Mouse (Mus musculus) neural tube, embryonic 15.5 days (tissue): ENCODE results near the gene F11r. TPM values are rescaled to one million over a fixed set of nuclear protein-coding genes. Genes with fewer than 3 reads are reported as not detected.

Experiments
- ATAC-seq: fragments of 200-750 bp; cut with Nextera tagmentation; 2 replicates; pipeline ENCODE4 v1.8.0; 2017; ENCODE audit warnings: mild to moderate bottlenecking, moderate TSS enrichment, moderate library complexity; ENCODE audit not compliant: low FRiP score
- H3K27ac ChIP-seq: fragments of 300-500 bp; sonication (generic); replicated peaks from 2 replicates; pipeline ENCODE4 v1.5.1; 2015; ENCODE audit warnings: mild to moderate bottlenecking, inconsistent platforms
- H3K27me3 ChIP-seq: fragments of 300-500 bp; sonication (generic); replicated peaks from 2 replicates; pipeline ENCODE4 v1.6.1; 2015; ENCODE audit warnings: inconsistent platforms
- H3K36me3 ChIP-seq: fragments of 300-500 bp; sonication (generic); 2 replicates; pipeline ENCODE4 v1.6.1; 2015; ENCODE audit warnings: inconsistent platforms
- H3K4me1 ChIP-seq: fragments of 300-500 bp; sonication (generic); 2 replicates; pipeline ENCODE4 v1.6.1; 2015; ENCODE audit warnings: inconsistent platforms
- H3K4me2 ChIP-seq: fragments of 300-500 bp; sonication (generic); 2 replicates; pipeline ENCODE4 v1.6.1; 2015; ENCODE audit warnings: inconsistent platforms, mild to moderate bottlenecking, moderate library complexity
- H3K4me3 ChIP-seq: fragments of 300-500 bp; sonication (generic); replicated peaks from 2 replicates; pipeline ENCODE4 v1.5.1; 2015; ENCODE audit warnings: mild to moderate bottlenecking, inconsistent platforms
- H3K9ac ChIP-seq: fragments of 300-500 bp; sonication (generic); replicated peaks from 2 replicates; pipeline ENCODE4 v1.6.1; 2015; ENCODE audit warnings: mild to moderate bottlenecking, inconsistent platforms
- H3K9me3 ChIP-seq: fragments of 300-500 bp; sonication (generic); replicated peaks from 2 replicates; pipeline ENCODE4 v1.6.1; 2016; ENCODE audit warnings: inconsistent platforms
- WGBS: fragments of 180-500 bp; shearing (Covaris S2); methylation state at CpG from one replicate; pipeline ENCODE4 v1.1.7; 2015; ENCODE audit warnings: mixed read lengths; 5-methylcytosine and 5-hydroxymethylcytosine counted together
- polyA plus RNA-seq: library from polyadenylated mRNA; unstranded; fragments of >200 nt; fragmentation: Nextera tagmentation; extraction: Ambion mirVana; gene quantifications from 2 replicates; pipeline ENCODE4 v1.2.1, GENCODE M21; 2015

The F11r gene
- polyA plus RNA-seq, 1 experiment from 2014 or later = 11.8 TPM

DNA sequence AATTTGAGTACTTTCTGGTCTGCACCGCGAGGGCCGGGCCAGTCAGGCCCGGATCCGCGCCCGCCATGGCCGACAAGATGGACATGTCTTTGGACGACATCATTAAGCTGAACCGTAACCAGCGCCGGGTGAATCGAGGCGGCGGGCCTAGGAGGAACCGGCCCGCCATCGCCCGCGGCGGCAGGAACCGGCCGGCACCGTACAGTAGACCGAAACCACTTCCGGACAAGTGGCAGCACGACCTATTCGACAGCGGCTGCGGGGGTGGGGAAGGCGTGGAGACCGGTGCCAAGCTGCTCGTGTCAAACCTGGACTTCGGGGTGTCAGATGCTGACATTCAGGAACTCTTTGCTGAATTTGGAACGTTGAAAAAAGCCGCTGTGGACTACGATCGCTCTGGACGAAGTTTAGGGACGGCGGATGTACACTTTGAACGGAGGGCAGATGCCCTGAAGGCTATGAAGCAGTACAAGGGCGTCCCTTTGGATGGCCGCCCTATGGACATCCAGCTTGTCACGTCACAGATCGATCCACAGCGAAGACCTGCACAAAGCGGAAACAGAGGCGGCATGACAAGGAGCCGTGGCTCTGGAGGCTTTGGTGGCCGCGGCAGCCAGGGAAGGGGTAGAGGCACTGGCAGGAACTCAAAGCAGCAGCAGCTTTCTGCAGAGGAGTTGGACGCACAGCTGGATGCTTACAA lies 66.4 kb downstream of the F11r start:
- Histone ChIP-seq H3K4me1 (peaks cover 17% of the 10 kb centered on the region), H3K4me2 (peak overlapping the region; percentile 76), H3K36me3 (0 out of 2 replicates have a peak, but pooled peaks cover 13% of the 10 kb centered on the region), H3K9me3 (no peaks in the 10 kb centered on the region), H3K27ac (peak overlapping the region; percentile 97), H3K4me3 (peak overlapping the region; percentile 66), H3K9ac (peak overlapping the region; percentile 79), H3K27me3 (no peaks in the 10 kb centered on the region)
- WGBS = under 1% methylated on average over 53 of the region's 53 CpGs
- ATAC-seq = peak; percentile 69

- no peak for ATAC-seq
- Histone ChIP-seq H3K4me2 (peak overlapping the region; percentile 76), H3K27ac (peak overlapping the region; percentile 56), H3K4me1 (peaks cover 17% of the 10 kb centered on the region), H3K9ac (peak overlapping the region; percentile 37; the same call in 1 of the 2 replicates), H3K9me3 (no peaks in the 10 kb centered on the region), H3K36me3 (0 out of 2 replicates have a peak, but pooled peaks cover 13% of the 10 kb centered on the region), H3K27me3 (no peaks in the 10 kb centered on the region), H3K4me3 (peak overlapping the region; percentile 66)
- WGBS = 66% methylated on average over 4 of the region's 4 CpGs
Measured at GRCm38 (mm10) chr1:171504586-171504985, 67.3 kb downstream of the F11r start.

- no peaks in the 10 kb centered on the region for H3K9me3 ChIP-seq
- H3K27me3 ChIP-seq = no peaks in the 10 kb centered on the region
- no peak overlapping the region for H3K4me2 ChIP-seq
- no peak overlapping the region for H3K9ac ChIP-seq
- no peak for ATAC-seq
- no peak overlapping the region for H3K4me3 ChIP-seq
- WGBS = 94% methylated on average over 2 of the region's 2 CpGs
- no peak overlapping the region for H3K27ac ChIP-seq
- no peaks in the 10 kb centered on the region for H3K36me3 ChIP-seq
- no peaks in the 10 kb centered on the region for H3K4me1 ChIP-seq
Measured at GRCm38 (mm10) chr1:171513234-171513633, 75.9 kb downstream of the F11r start.

GRCm38 (mm10) chr1:171513760-171514159 lies 76.4 kb downstream of the F11r start:
- WGBS = 91% methylated on average over 1 of the region's 1 CpGs
- no peak overlapping the region for H3K4me3 ChIP-seq
- H3K36me3 ChIP-seq = no peaks in the 10 kb centered on the region
- H3K9ac ChIP-seq = no peak overlapping the region
- no peaks in the 10 kb centered on the region for H3K27me3 ChIP-seq
- H3K27ac ChIP-seq = no peak overlapping the region
- ATAC-seq = no peak
- no peaks in the 10 kb centered on the region for H3K9me3 ChIP-seq
- no peak overlapping the region for H3K4me2 ChIP-seq
- no peaks in the 10 kb centered on the region for H3K4me1 ChIP-seq

Other genes starting within 250 kb of the F11r start
- 34.0 and 39.1 TPM in 2 replicates for gene Pcp4l1, start 241.3 kb upstream of the F11r start, polyA plus RNA-seq
- 0.38 and 0.52 TPM in 2 replicates for gene Nr1i3, start 223.6 kb upstream of the F11r start, polyA plus RNA-seq
- 51.0 and 60.0 TPM in 2 replicates for gene Tomm40l, start 215.0 kb upstream of the F11r start, polyA plus RNA-seq
- 11.1 and 12.9 TPM in 2 replicates for gene Apoa2, start 212.5 kb upstream of the F11r start, polyA plus RNA-seq
- gene Fcer1g, start 203.2 kb upstream of the F11r start, polyA plus RNA-seq = 32.0 and 46.6 TPM in 2 replicates
- 3.3 and 3.6 TPM in 2 replicates for gene Adamts4, start 187.1 kb upstream of the F11r start, polyA plus RNA-seq
- gene Ndufs2, start 186.1 kb upstream of the F11r start, polyA plus RNA-seq = 237 and 260 TPM in 2 replicates
- 90.6 and 97.6 TPM in 2 replicates for gene B4galt3, start 167.2 kb upstream of the F11r start, polyA plus RNA-seq
- 42.7 and 48.0 TPM in 2 replicates for gene Ppox, start 156.3 kb upstream of the F11r start, polyA plus RNA-seq
- 87.4 and 91.6 TPM in 2 replicates for gene Usp21, start 149.5 kb upstream of the F11r start, polyA plus RNA-seq
- 115 and 119 TPM in 2 replicates for gene Ufc1, start 142.5 kb upstream of the F11r start, polyA plus RNA-seq
- gene Dedd, start 108.4 kb upstream of the F11r start, polyA plus RNA-seq = 44.1 and 49.9 TPM in 2 replicates
- 53.0 and 53.1 TPM in 2 replicates for gene Nit1, start 91.9 kb upstream of the F11r start, polyA plus RNA-seq
- 146 and 162 TPM in 2 replicates for gene Pfdn2, start 91.9 kb upstream of the F11r start, polyA plus RNA-seq
- gene Klhdc9, start 76.7 kb upstream of the F11r start, polyA plus RNA-seq = 4.0 and 4.1 TPM in 2 replicates
- gene Nectin4, start 67.4 kb upstream of the F11r start, polyA plus RNA-seq = 3.7 and 5.6 TPM in 2 replicates
- gene Arhgap30, start 48.6 kb upstream of the F11r start, polyA plus RNA-seq = 0.88 and 6.0 TPM in 2 replicates
- gene Usf1, start 26.2 kb upstream of the F11r start, polyA plus RNA-seq = 131 and 149 TPM in 2 replicates
- 4.9 and 6.2 TPM in 2 replicates for gene Tstd1, start 18.7 kb upstream of the F11r start, polyA plus RNA-seq
- 30.6 and 34.7 TPM in 2 replicates for gene Alyref2, start 65.9 kb downstream of the F11r start, polyA plus RNA-seq
- not detected in 2 replicates for gene Itln1, start 97.8 kb downstream of the F11r start, polyA plus RNA-seq
- gene Cd244a, start 121.7 kb downstream of the F11r start, polyA plus RNA-seq = 0.09 and 1.9 TPM in 2 replicates
- 0.13 and 1.3 TPM in 2 replicates for gene Ly9, start 169.9 kb downstream of the F11r start, polyA plus RNA-seq
- gene Slamf7, start 215.5 kb downstream of the F11r start, polyA plus RNA-seq = 0.08 and 0.68 TPM in 2 replicates
- gene Cd48, start 244.5 kb downstream of the F11r start, polyA plus RNA-seq = 1.3 and 11.7 TPM in 2 replicates